Mouse (Mus musculus) liver, embryonic 14.5 days (tissue): ENCODE measurements around the gene Sept11.

Experiments
- CTCF ChIP-seq: IDR thresholded peaks from 2 replicates; pipeline ENCODE4 v1.5.1; 2016; ENCODE audit warnings: antibody characterized with exemption, low read depth, control low read depth
- EP300 ChIP-seq: IDR thresholded peaks from 2 replicates; pipeline ENCODE4 v1.6.1; 2016; ENCODE audit warnings: antibody characterized with exemption, low read depth

DNA sequence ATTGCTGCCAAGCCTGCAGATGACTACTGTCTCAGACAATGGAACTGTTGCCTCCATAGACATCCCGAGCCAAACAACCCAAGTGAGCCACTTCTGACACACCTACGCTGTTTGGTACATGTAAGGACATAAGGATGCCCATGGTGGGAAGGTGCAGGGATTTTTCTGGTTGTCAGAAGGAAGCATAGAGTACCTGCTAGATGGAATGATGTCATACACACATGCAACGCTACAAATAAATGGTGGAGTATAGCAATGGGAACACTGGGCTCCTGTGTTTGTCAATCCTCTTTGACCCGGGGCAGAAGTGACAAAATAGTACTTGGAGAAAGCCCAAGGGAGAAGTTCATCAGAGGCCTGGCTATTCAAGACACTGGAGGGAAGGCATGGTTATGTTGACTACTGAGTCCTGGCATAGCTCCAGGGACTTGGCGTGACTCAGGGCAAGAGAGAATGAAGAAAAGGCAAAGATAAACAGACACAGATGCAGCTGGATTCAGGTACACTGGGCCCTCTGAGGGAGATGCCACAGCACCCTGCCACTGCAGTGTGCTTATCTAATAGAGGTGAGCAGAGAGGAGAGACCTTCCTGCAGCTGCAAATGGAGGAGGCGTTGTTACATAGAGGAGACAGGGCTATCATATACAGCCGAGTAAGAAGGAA lies 15.4 kb upstream of the Sept11 start:
- TF ChIP-seq EP300 (no peak), CTCF (no peak)
